Mouse (Mus musculus): ENCODE measurements around the gene Ghdc.

DNA sequence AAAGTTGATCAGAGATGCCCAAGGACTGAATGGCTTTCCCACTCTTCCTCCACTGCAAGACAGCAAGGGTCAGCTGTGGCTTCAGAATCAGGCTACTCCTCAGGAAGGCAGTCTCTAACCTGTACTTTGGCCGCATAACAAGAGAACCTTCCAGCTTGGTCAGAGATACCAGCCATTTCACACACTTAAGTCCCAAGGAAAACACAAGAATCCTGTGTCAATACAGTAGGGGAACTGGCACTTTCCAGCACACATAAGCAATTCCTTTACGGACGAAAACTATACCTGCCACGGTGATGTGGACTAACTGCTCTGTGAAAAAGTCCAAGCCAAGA is 34.0 kb downstream of the Ghdc start:
- TF ChIP-seq POLR2A (IDR thresholded peaks at IDR 0.05; ENCODE audit: borderline replicate concordance, extremely low read depth, low read depth, low read length): no peak
- TF ChIP-seq CTCF (IDR thresholded peaks at IDR 0.05; ENCODE audit: insufficient read depth, low read length): no peak

All from lung, adult 2 months (tissue).